Mouse (Mus musculus) CH12.LX (cell line): ENCODE measurements around the gene Frmd8.

Experiments
- E2F4 ChIP-seq: IDR thresholded peaks from 2 replicates; pipeline ENCODE4 v1.6.1; 2011; ENCODE audit warnings: low read depth, low read length, improper control_type of control experiment; ENCODE audit not compliant: insufficient replicate concordance
- MAFK ChIP-seq: IDR thresholded peaks from 2 replicates; pipeline ENCODE4 v1.6.1; 2011; ENCODE audit warnings: low read length, improper control_type of control experiment; ENCODE audit not compliant: insufficient replicate concordance

DNA sequence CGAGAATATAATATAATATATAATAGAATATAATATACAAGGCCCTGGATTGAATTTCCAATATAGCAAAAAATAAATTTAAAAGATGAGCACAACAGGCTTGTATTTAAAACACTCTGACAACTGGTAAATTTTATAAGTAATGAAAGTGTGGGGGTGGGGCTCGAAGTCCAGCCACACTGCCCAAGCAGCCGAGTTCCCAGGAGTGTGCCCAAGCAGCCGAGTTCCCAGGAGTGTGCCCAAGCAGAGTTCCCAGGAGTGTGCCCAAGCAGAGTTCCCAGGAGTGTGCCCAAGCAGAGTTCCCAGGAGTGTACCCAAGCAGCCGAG lies 53.3 kb downstream of the Frmd8 start:
- TF ChIP-seq MAFK: no peak
- no peak for TF ChIP-seq E2F4
